Mouse (Mus musculus) embryonic facial prominence, embryonic 15.5 days (tissue): ENCODE data around the gene Dnajb4. TPM values are rescaled to one million over a fixed set of nuclear protein-coding genes. Genes with fewer than 3 reads are reported as not detected.
A peak's percentile ranks its signal among the peaks of the same experiment; 100 is the strongest.

Source experiments
- ATAC-seq: fragments of 200-750 bp; cut with Nextera tagmentation; 2 replicates; pipeline ENCODE4 v1.8.0; 2017; ENCODE audit warnings: low read depth, moderate TSS enrichment; ENCODE audit not compliant: insufficient number of reproducible peaks, low FRiP score, low TSS enrichment
- H3K27ac ChIP-seq: fragments of 300-500 bp; sonication (generic); replicated peaks from 2 replicates; pipeline ENCODE4 v1.5.1; 2015; ENCODE audit warnings: mild to moderate bottlenecking, inconsistent platforms
- H3K27me3 ChIP-seq: fragments of 300-500 bp; sonication (generic); 2 replicates; pipeline ENCODE4 v1.6.1; 2015; ENCODE audit warnings: inconsistent platforms
- H3K36me3 ChIP-seq: fragments of 300-500 bp; sonication (generic); 2 replicates; pipeline ENCODE4 v1.6.1; 2015; ENCODE audit warnings: mild to moderate bottlenecking, inconsistent platforms
- H3K4me1 ChIP-seq: fragments of 300-500 bp; sonication (generic); 2 replicates; pipeline ENCODE4 v1.6.1; 2015; ENCODE audit warnings: inconsistent platforms
- H3K4me2 ChIP-seq: fragments of 300-500 bp; sonication (generic); replicated peaks from 2 replicates; pipeline ENCODE4 v1.6.1; 2015; ENCODE audit warnings: mild to moderate bottlenecking, inconsistent platforms
- H3K4me3 ChIP-seq: fragments of 300-500 bp; sonication (generic); replicated peaks from 2 replicates; pipeline ENCODE4 v1.5.1; 2015; ENCODE audit warnings: mild to moderate bottlenecking, inconsistent platforms
- H3K9ac ChIP-seq: fragments of 300-500 bp; sonication (generic); 2 replicates; pipeline ENCODE4 v1.6.1; 2015; ENCODE audit warnings: inconsistent platforms
- H3K9me3 ChIP-seq: fragments of 300-500 bp; sonication (generic); replicated peaks from 2 replicates; pipeline ENCODE4 v1.6.1; 2016; ENCODE audit warnings: inconsistent platforms
- WGBS: fragments of 180-500 bp; shearing (Covaris S2); methylation state at CpG from one replicate; pipeline ENCODE4 v1.1.7; 2015; 5-methylcytosine and 5-hydroxymethylcytosine counted together
- polyA plus RNA-seq: library from polyadenylated mRNA; unstranded; fragments of >200 nt; fragmentation: Nextera tagmentation; extraction: Ambion mirVana; gene quantifications from 2 replicates; pipeline ENCODE4 v1.2.1, GENCODE M21; 2015

Dnajb4 gene
- polyA plus RNA-seq, 1 experiment from 2014 or later: 34.2 TPM

DNA sequence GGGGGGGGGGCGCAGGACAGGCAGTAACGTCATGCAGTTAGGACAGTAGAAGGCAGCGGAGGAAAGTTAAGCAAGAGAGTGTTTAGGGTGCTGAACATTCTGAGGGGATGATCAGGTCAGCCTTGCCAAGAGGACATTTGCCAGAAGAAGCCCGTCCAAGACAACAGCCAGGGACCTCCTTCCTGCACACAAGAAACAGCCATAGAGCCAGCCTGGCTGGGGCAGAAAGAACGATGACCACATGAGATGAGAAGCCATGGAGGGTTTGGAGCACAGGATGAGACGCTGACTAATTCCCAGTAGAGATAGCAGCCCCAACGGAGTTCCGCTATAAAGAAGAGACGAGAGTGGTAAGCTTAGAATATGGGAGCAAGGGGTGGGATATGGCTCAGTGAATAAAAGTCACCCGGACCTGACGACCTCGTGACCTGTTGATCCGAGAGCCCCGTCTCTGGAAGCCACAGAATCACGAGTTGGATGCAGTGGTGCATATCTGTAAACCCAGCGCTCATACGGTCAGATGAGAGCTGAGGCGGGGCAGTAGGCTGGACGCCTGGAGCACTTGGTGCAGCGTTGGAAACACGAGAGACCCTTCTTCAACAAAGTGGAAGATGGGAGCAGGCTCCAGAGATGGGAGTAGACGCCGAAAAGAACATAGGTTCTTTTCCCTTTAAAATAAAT lies 53.1 kb downstream of the Dnajb4 start:
- WGBS: 78% methylated on average over 23 of the region's 23 CpGs

DNA sequence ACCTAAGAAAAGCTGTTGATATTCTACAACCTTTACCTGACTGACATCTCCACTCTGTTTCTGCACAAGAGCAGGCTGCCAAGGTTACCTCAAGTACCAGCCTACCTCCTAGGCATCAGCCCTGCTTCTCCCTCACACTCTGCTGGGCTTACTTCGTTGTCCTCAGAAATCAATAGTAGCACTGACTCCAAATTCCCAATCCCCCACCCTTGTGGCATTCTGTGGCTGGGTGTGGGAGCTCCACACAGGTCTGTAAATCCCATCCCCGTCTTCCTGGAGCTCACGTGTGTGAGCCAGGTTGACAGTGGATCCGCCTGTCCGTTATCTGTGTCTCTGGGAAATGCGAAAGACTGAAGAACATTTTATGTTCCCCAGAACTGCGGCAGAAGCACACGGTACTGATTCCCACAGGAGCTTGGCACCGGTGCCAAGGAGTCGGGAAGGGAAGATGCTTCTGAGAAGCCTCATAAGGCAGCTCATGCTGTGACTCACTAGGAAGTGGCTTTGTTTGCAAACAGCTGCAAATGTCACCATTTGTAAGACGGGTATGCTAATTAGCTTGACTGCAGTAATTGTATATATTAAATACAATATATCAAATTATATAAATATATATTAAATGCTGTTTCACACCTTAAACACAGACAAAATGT lies 54.7 kb downstream of the Dnajb4 start:
- WGBS: 39% methylated on average over 11 of the region's 11 CpGs
- Histone ChIP-seq H3K4me3 (no peak overlapping the region), H3K36me3 (no peaks in the 10 kb centered on the region), H3K9ac (no peak overlapping the region), H3K4me2 (no peak overlapping the region), H3K27me3 (no peaks in the 10 kb centered on the region), H3K4me1 (0 out of 2 replicates have a peak, but pooled peaks cover 4% of the 10 kb centered on the region), H3K9me3 (no peaks in the 10 kb centered on the region), H3K27ac (no peak overlapping the region)
- ATAC-seq: no peak

More for the DNA sequence above, 53.1 kb downstream of the Dnajb4 start:
- no peaks in the 10 kb centered on the region for H3K36me3 ChIP-seq
- no peak overlapping the region for H3K4me2 ChIP-seq
- ATAC-seq: no peak
- H3K9ac ChIP-seq: no peak overlapping the region
- H3K27ac ChIP-seq: no peak overlapping the region
- H3K27me3 ChIP-seq: no peaks in the 10 kb centered on the region
- H3K4me3 ChIP-seq: no peak overlapping the region
- no peaks in the 10 kb centered on the region for H3K9me3 ChIP-seq
- H3K4me1 ChIP-seq: 0 out of 2 replicates have a peak, but pooled peaks cover 4% of the 10 kb centered on the region

DNA sequence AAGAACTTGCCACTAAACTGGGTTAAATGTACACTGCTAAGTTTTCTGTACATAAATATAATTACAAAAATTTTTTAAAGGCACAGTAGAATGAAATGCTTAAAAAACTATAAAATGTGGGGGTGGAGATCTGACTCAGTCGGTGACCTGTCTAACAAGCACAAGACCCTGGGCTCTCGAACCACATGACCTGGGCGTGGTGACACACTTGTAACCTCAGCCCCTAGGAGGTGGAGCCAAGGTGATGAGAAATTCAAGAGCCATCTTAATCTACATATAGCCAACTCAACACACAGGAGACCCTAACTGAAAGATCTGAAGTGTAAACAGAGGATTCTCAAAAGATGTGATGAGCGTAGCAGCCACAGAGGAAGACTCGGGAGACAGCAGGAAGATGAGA lies 56.0 kb downstream of the Dnajb4 start:
- H3K9ac ChIP-seq: no peak overlapping the region
- H3K4me1 ChIP-seq: 0 out of 2 replicates have a peak, but pooled peaks cover 4% of the 10 kb centered on the region
- WGBS: 84% methylated on average over 5 of the region's 5 CpGs
- no peaks in the 10 kb centered on the region for H3K9me3 ChIP-seq
- H3K4me3 ChIP-seq: no peak overlapping the region
- no peaks in the 10 kb centered on the region for H3K36me3 ChIP-seq
- no peaks in the 10 kb centered on the region for H3K27me3 ChIP-seq
- H3K4me2 ChIP-seq: no peak overlapping the region
- H3K27ac ChIP-seq: no peak overlapping the region
- no peak for ATAC-seq

DNA sequence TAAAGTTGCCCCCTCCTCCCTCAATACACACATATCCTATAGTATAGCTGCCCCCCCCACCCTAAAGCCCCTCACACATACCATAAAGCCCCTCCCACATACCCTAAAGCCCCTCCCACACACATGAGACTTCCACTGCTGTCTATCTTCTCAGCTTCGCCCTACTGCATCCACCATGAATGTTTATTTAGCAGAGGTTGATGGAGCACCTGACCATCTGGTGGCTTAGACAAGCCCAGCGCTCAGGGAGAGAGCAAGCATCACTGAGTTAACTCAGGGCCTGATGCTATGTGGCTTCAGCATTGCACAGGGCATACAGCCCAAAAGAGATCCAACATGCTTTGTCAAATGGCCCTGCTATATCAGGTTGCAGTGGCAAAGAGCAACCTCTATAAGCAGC lies 57.0 kb downstream of the Dnajb4 start:
- no peaks in the 10 kb centered on the region for H3K27me3 ChIP-seq
- H3K27ac ChIP-seq: no peak overlapping the region
- H3K4me1 ChIP-seq: 0 out of 2 replicates have a peak, but pooled peaks cover 4% of the 10 kb centered on the region
- no peak overlapping the region for H3K4me3 ChIP-seq
- ATAC-seq: no peak
- WGBS: 85% methylated on average over 2 of the region's 2 CpGs
- H3K4me2 ChIP-seq: no peak overlapping the region
- H3K36me3 ChIP-seq: no peaks in the 10 kb centered on the region
- H3K9ac ChIP-seq: no peak overlapping the region
- no peaks in the 10 kb centered on the region for H3K9me3 ChIP-seq

DNA sequence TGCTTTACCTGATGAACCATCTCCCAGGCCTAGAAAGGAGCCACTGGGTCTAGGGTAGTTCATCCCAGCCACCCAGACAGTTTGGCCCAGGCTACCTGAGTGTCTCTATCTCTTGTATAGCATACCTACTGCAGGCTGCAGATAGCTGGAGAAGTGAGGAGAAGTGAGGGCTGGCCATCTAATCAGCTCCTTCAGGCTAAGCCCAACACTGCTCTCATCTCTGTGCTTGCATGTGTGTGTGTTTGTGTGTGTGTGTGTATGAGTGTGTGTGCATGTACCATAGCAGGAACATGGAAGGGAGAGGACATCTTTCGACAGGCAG lies 57.7 kb downstream of the Dnajb4 start:
- no peaks in the 10 kb centered on the region for H3K36me3 ChIP-seq
- WGBS: 94% methylated on average over 1 of the region's 1 CpGs
- H3K9me3 ChIP-seq: no peaks in the 10 kb centered on the region
- no peak overlapping the region for H3K9ac ChIP-seq
- H3K4me1 ChIP-seq: 0 out of 2 replicates have a peak, but pooled peaks cover 4% of the 10 kb centered on the region
- no peak overlapping the region for H3K4me2 ChIP-seq
- H3K27ac ChIP-seq: no peak overlapping the region
- ATAC-seq: no peak
- no peaks in the 10 kb centered on the region for H3K27me3 ChIP-seq
- H3K4me3 ChIP-seq: no peak overlapping the region

DNA sequence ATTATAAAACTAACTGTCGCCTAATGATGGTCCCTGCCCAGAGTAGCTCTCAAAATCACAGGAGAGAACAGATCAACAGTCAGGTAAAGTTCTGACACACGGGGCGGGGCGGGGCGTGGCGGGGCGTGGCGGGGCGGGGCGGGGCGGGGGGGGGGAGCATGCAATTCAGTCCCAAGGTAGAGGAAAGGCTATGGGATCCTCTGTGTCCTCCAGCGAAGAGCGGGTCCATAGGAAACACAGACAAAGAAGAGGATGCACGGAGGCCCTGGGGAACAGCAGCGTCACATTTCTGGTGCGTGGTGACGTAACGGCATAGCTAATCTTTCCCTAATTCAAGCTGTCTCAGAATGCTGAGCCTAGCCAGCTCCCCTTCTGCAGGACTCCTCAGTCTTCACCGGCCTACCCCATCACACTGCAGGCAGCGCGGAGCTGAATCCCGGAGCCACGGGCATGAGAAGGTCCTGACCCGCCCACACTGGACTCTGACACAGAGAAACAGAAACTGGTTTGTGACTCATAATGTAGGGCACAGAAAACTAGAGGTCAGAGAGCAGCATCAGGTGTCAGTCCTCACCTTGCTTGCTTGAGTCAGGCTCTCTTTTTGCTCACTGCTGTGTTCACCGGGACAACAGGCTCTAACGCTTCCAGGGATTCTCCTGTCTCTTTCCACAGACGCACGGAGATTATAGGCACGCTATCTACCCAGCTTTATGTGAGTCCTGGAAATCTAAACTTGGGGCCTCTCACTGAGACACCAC lies 58.2 kb downstream of the Dnajb4 start:
- Histone ChIP-seq H3K4me2 (peak overlapping the region; percentile 31), H3K9ac (no peak overlapping the region), H3K9me3 (no peaks in the 10 kb centered on the region), H3K4me3 (no peak overlapping the region), H3K4me1 (0 out of 2 replicates have a peak, but pooled peaks cover 4% of the 10 kb centered on the region), H3K27me3 (no peaks in the 10 kb centered on the region), H3K36me3 (no peaks in the 10 kb centered on the region), H3K27ac (no peak overlapping the region)
- 63% methylated on average over 26 of the region's 29 CpGs for WGBS
- ATAC-seq: 0 out of 2 replicates have a peak, but pooled peaks have one; percentile 4

DNA sequence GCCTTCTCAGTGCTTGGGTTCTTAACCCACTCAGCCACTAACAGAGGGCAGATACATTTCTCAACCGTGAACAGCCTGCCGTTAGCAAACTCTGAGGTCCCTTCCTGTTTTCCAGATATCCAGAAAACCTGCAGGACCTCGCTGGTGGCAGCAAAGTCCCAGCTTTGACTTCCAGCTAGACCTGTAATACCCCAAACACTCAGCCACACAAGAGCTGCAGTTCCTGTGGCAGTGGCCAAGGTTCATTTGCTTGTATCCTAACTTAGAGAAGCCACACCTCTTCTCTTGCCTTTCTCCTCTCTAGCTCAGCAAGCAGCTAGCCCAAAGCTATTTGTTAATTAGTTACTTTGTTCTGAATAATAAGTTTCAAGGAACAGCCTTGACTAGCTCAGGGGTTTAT lies 60.2 kb downstream of the Dnajb4 start:
- no peak overlapping the region for H3K4me3 ChIP-seq
- H3K4me1 ChIP-seq: peaks cover 5% of the 10 kb centered on the region; the same call in 1 of the 2 replicates

DNA sequence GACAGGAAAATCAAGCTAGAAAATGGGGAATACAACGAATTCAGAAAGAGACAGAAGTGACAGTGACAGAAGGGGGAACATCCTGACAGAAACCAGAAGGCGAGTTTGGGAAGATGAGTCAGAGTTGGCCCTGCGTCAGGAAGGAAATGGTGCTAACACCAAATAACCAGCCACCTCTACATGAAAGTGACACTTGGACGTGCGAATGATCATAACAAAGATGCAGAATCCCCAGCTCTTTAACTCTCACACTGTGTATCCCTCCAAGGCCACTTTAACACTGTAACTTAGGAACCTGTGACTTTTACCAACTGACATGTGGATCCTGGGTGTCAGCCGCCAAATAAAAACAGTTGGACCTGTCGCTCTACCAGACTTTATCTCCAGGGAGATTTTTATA lies 60.7 kb downstream of the Dnajb4 start:
- WGBS: 62% methylated on average over 7 of the region's 7 CpGs
- H3K27me3 ChIP-seq: no peaks in the 10 kb centered on the region
- no peak for ATAC-seq
- no peaks in the 10 kb centered on the region for H3K36me3 ChIP-seq
- H3K9ac ChIP-seq: no peak overlapping the region
- H3K4me3 ChIP-seq: no peak overlapping the region
- H3K27ac ChIP-seq: no peak overlapping the region
- no peaks in the 10 kb centered on the region for H3K9me3 ChIP-seq
- no peak overlapping the region for H3K4me2 ChIP-seq
- H3K4me1 ChIP-seq: peaks cover 6% of the 10 kb centered on the region; the same call in 1 of the 2 replicates

More for the DNA sequence above, 60.2 kb downstream of the Dnajb4 start:
- no peaks in the 10 kb centered on the region for H3K9me3 ChIP-seq
- no peaks in the 10 kb centered on the region for H3K36me3 ChIP-seq
- H3K27me3 ChIP-seq: no peaks in the 10 kb centered on the region
- H3K4me2 ChIP-seq: no peak overlapping the region
- H3K27ac ChIP-seq: no peak overlapping the region
- ATAC-seq: no peak
- no peak overlapping the region for H3K9ac ChIP-seq
- 48% methylated on average over 3 of the region's 3 CpGs for WGBS

DNA sequence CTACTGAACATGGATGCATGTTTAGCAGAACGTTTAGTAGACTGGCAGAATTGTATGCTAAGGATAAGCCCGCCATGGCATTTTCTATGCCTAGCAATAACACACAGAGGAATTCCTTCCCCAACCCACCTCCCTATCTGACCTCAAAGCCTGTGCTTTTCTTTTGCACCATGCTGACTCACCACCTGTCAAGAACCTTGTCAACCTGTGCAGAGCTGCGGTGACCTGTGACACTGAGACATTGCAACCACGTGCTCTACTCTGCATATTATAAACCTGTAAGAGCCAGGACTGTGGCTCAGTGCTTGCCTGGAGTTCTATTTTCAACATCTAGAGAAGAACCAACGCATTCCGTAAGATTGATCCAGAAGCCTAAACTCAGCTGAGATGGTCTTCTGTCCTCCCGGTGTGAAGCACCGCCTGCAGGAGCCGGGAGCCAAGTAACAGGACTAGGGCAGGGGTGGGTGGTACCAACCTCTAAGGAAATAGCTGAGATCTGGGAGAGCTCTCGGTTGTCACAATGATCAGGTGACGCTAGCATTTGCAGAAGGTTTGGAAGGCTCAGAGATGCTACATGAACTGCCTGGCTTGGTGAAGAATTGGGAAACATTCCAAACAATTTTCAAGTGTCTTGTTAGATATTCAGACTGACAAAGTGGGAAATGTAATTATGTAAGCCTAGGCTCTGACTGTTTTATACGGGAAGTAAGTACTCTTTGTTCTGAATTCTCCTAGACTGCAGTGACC lies 62.8 kb downstream of the Dnajb4 start:
- Histone ChIP-seq H3K4me2 (no peak overlapping the region), H3K27me3 (no peaks in the 10 kb centered on the region), H3K4me3 (no peak overlapping the region), H3K4me1 (peaks cover 6% of the 10 kb centered on the region; the same call in 1 of the 2 replicates), H3K36me3 (no peaks in the 10 kb centered on the region), H3K9me3 (no peaks in the 10 kb centered on the region), H3K9ac (no peak overlapping the region), H3K27ac (no peak overlapping the region)
- ATAC-seq: no peak
- 62% methylated on average over 12 of the region's 12 CpGs for WGBS

DNA sequence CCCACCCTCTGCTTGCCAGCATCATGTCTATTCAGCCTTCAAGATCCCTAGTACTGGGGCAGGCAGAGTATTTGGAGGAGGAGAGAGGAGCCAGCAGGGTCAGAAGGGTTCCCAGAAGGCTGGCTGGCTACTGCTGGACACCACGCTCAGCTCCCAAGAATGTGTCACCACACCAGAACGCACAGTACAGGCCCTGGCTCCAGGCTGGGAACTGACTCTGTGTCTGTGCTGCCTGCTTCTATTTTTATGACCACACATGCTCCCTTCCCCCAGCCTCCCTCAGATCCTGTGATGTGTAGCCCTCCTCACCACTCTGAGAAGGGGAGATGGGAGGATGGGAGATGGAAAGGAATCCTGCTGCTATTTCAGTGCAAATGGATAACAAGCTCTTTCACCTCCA lies 64.9 kb downstream of the Dnajb4 start:
- Histone ChIP-seq H3K27ac (no peak overlapping the region), H3K9me3 (no peaks in the 10 kb centered on the region), H3K36me3 (no peaks in the 10 kb centered on the region), H3K9ac (no peak overlapping the region), H3K4me3 (no peak overlapping the region), H3K4me1 (peaks cover 6% of the 10 kb centered on the region; the same call in 1 of the 2 replicates), H3K27me3 (no peaks in the 10 kb centered on the region), H3K4me2 (no peak overlapping the region)
- WGBS: 60% methylated on average over 2 of the region's 2 CpGs
- peak; percentile 51; the same call in 1 of the 2 replicates for ATAC-seq
